In genomic region chr8:77524906-77525305, GRCm38 (mm10) we compare ENCODE assay signal across 15 mouse cellular contexts. TPM values are rescaled to one million over a fixed set of nuclear protein-coding genes. Genes with fewer than 3 reads are reported as not detected.
DNase-seq lines count a peak whose midpoint lies in the region; ATAC-seq and TF ChIP-seq lines count a peak whose summit lies in the region.
"Had no signal": no experiment of that assay in that cellular context is flagged by ENCODE, and none has a peak within 500 bp of the region (broad histone marks: within the 10 kb centered on the region; RNA-seq: fewer than 3 reads in every experiment).

No protein-coding gene starts in this region.

- peak; percentile 51 for TF ChIP-seq CTCF in gastrocnemius, adult 2 months (IDR thresholded peaks at IDR 0.05)
- peak; percentile 50 for TF ChIP-seq CTCF in kidney, postnatal 0 days (IDR thresholded peaks at IDR 0.05; ENCODE audit: low read depth)
- peak; percentile 23; the same call in 1 of the 2 replicates for TF ChIP-seq CTCF in E14TG2a.4 (conservative IDR thresholded peaks at IDR 0.05; ENCODE audit: low read length)
- peak; percentile 53 for TF ChIP-seq CTCF in intestine, postnatal 0 days (IDR thresholded peaks at IDR 0.05; ENCODE audit: low read depth)

- H3K4me1 ChIP-seq in kidney, postnatal 0 days (replicated peaks; ENCODE audit: insufficient read depth, low read length), result peaks cover 7% of the 10 kb centered on the region; the same call in 1 of the 2 replicates
- H3K4me1 ChIP-seq in E14TG2a.4 (replicated peaks; ENCODE audit: low read depth, low read length), result 0 out of 2 replicates have a peak, but pooled peaks cover 8% of the 10 kb centered on the region
- H3K4me1 ChIP-seq in intestine, postnatal 0 days (replicated peaks; ENCODE audit: control insufficient read depth, insufficient read depth, low read length), result no peaks in the 10 kb centered on the region
- H3K4me1 ChIP-seq: forebrain, embryonic 10.5 days had no signal

- no peaks in the 10 kb centered on the region for H3K27me3 ChIP-seq in kidney, postnatal 0 days (ENCODE audit: insufficient read depth, low read length)
- H3K27me3 ChIP-seq in E14TG2a.4 (ENCODE audit: insufficient read depth, low read length), result peaks cover 27% of the 10 kb centered on the region
- H3K27me3 ChIP-seq in intestine, postnatal 0 days (replicated peaks; ENCODE audit: control insufficient read depth, insufficient read depth, low read length), result no peaks in the 10 kb centered on the region

- intact Hi-C loops in gastrocnemius, adult 2 months (cut with DNase I), result loop anchor here (5.0 kb wide), 1 partner anchor 98 kb away; no protein-coding TSS in a partner anchor

- H3K4me2 ChIP-seq in kidney, postnatal 0 days (ENCODE audit: low read length), result no peak overlapping the region
- no peak overlapping the region for H3K4me2 ChIP-seq in intestine, postnatal 0 days (replicated peaks; ENCODE audit: low read depth)

- 95% methylated on average over 2 of the region's 2 CpGs for WGBS in kidney, postnatal 0 days
- WGBS in intestine, postnatal 0 days, result 96% methylated on average over 2 of the region's 2 CpGs

- no peaks in the 10 kb centered on the region for H3K9me3 ChIP-seq in kidney, postnatal 0 days (replicated peaks; ENCODE audit: low read length)
- no peaks in the 10 kb centered on the region for H3K9me3 ChIP-seq in E14TG2a.4 (ENCODE audit: low read length)
- H3K9me3 ChIP-seq in intestine, postnatal 0 days (ENCODE audit: control insufficient read depth), result no peaks in the 10 kb centered on the region
- H3K9me3 ChIP-seq: forebrain, embryonic 10.5 days had no signal

- no peak overlapping the region for H3K9ac ChIP-seq in kidney, postnatal 0 days (ENCODE audit: low read depth, low read length)
- H3K9ac ChIP-seq in intestine, postnatal 0 days (ENCODE audit: low read depth, low read length), result no peak overlapping the region

- DNase-seq in gastrocnemius, adult 2 months, result no peak
- DNase-seq in gastrocnemius, postnatal 25 days, result no peak
- no peak for DNase-seq in kidney, postnatal 0 days (ENCODE audit: low spot score)
- DNase-seq in kidney, adult 18-20 months, result no peak
- DNase-seq in frontal cortex, postnatal 25 days (ENCODE audit: low spot score in 2 of 2), result no peak
- DNase-seq in cerebellum, postnatal 14 days, result no peak
- DNase-seq: cerebellum, adult 18-20 months; layer of hippocampus, adult 9-11 months; lung, postnatal 4 days; midbrain, embryonic 14.5 days; right cerebral cortex, postnatal 14 days had no signal

- no peak overlapping the region for H3K4me3 ChIP-seq in gastrocnemius, adult 2 months
- no peak overlapping the region for H3K4me3 ChIP-seq in kidney, postnatal 0 days (replicated peaks; ENCODE audit: low read depth, low read length)
- no peak overlapping the region for H3K4me3 ChIP-seq in E14TG2a.4 (replicated peaks; ENCODE audit: low read length)
- no peak overlapping the region for H3K4me3 ChIP-seq in intestine, postnatal 0 days (ENCODE audit: low read depth, low read length)
- H3K4me3 ChIP-seq: forebrain, embryonic 10.5 days had no signal

- H3K27ac ChIP-seq in gastrocnemius, adult 2 months, result peak overlapping the region; percentile 86
- no peak overlapping the region for H3K27ac ChIP-seq in kidney, postnatal 0 days
- no peak overlapping the region for H3K27ac ChIP-seq in intestine, postnatal 0 days (ENCODE audit: low read depth, low read length)
- H3K27ac ChIP-seq: forebrain, embryonic 10.5 days had no signal

- no peaks in the 10 kb centered on the region for H3K36me3 ChIP-seq in kidney, postnatal 0 days (ENCODE audit: insufficient read depth, low read length)
- no peaks in the 10 kb centered on the region for H3K36me3 ChIP-seq in E14TG2a.4 (ENCODE audit: insufficient read depth, low read length)
- H3K36me3 ChIP-seq in intestine, postnatal 0 days (ENCODE audit: control insufficient read depth, insufficient read depth), result no peaks in the 10 kb centered on the region
- H3K36me3 ChIP-seq: forebrain, embryonic 10.5 days had no signal

- ATAC-seq in kidney, postnatal 0 days (replicated peaks; ENCODE audit: low FRiP score, low read depth), result no peak
- no peak for ATAC-seq in intestine, postnatal 0 days
- ATAC-seq: hindbrain, embryonic 16.5 days had no signal

RNA-seq across cellular contexts. Expression of gene Arhgap10, which starts 7.2 kb away (rescaled TPM):
- 10 to 100 TPM; 54.4 to 55.9 TPM for total RNA-seq in gastrocnemius, adult 2 months (2021)
- 10 to 100 TPM; 48.2 to 58.2 TPM for total RNA-seq in gastrocnemius, postnatal 25 days (2021)
- polyA plus RNA-seq in kidney, postnatal 0 days (2015; fragmentation: Nextera tagmentation; extraction: Ambion mirVana), result 26.6 and 28.5 TPM in 2 replicates
- 19.7 and 22.5 TPM in 2 replicates for polyA plus RNA-seq in intestine, postnatal 0 days (2015; fragmentation: Nextera tagmentation; extraction: Ambion mirVana)

RNA-seq across cellular contexts. Expression of gene Prmt9, which starts 24.3 kb away (rescaled TPM):
- total RNA-seq in gastrocnemius, adult 2 months (2021), result 10 to 100 TPM in 1 of 2 experiments, 1 to 10 TPM in 1; 9.0 to 11.2 TPM
- 1 to 10 TPM; 8.0 to 8.9 TPM for total RNA-seq in gastrocnemius, postnatal 25 days (2021)
- polyA plus RNA-seq in kidney, postnatal 0 days (2015; fragmentation: Nextera tagmentation; extraction: Ambion mirVana), result 16.3 and 16.8 TPM in 2 replicates
- polyA plus RNA-seq in intestine, postnatal 0 days (2015; fragmentation: Nextera tagmentation; extraction: Ambion mirVana), result 9.3 and 10.0 TPM in 2 replicates
